Mouse (Mus musculus) cerebellum, adult 2 months (tissue): Measurements from ENCODE around the gene Csk.

ENCODE experiments used
- CTCF ChIP-seq: fragments of 200-500 bp; IDR thresholded peaks from 2 replicates; pipeline ENCODE4 v1.5.1; 2011; ENCODE audit warnings: low read depth, mild to moderate bottlenecking, control low read depth, low read length, moderate library complexity, borderline replicate concordance; ENCODE audit not compliant: insufficient read depth
- POLR2A ChIP-seq: fragments of 200-500 bp; IDR thresholded peaks from 2 replicates; pipeline ENCODE4 v1.6.1; 2011; ENCODE audit warnings: low read length, control low read depth, borderline replicate concordance; ENCODE audit not compliant: insufficient read depth

GRCm38 (mm10) chr9:57671500-57671899 lies 18.1 kb upstream of the Csk start:
- no peak for TF ChIP-seq CTCF
- TF ChIP-seq POLR2A = no peak
